Mouse (Mus musculus) testis, adult 2 months (tissue): ENCODE measurements around the gene Efna3. TPM values are rescaled to one million over a fixed set of nuclear protein-coding genes. Genes with fewer than 3 reads are reported as not detected.

ENCODE experiments used
- H3K27ac ChIP-seq: fragments of 200-500 bp; 2 replicates; pipeline ENCODE4 v1.5.1; 2012; ENCODE audit warnings: low read depth, low read length; ENCODE audit not compliant: control insufficient read depth, insufficient read depth
- H3K27me3 ChIP-seq: fragments of 200-500 bp; 2 replicates; pipeline ENCODE4 v1.6.1; 2012; ENCODE audit warnings: mild to moderate bottlenecking, low read length, moderate library complexity; ENCODE audit not compliant: control insufficient read depth, insufficient read depth
- H3K36me3 ChIP-seq: fragments of 200-500 bp; 2 replicates; pipeline ENCODE4 v1.6.1; 2012; ENCODE audit warnings: mild to moderate bottlenecking, low read length; ENCODE audit not compliant: control insufficient read depth, insufficient read depth
- H3K4me1 ChIP-seq: fragments of 200-500 bp; 2 replicates; pipeline ENCODE4 v1.6.1; 2012; ENCODE audit warnings: low read length; ENCODE audit not compliant: control insufficient read depth, insufficient read depth
- H3K4me3 ChIP-seq: fragments of 200-500 bp; 2 replicates; pipeline ENCODE4 v1.5.1; 2012; ENCODE audit warnings: low read depth, mild to moderate bottlenecking, low read length, moderate library complexity, mixed read lengths; ENCODE audit not compliant: control insufficient read depth
- CTCF ChIP-seq: fragments of 200-500 bp; IDR thresholded peaks from 2 replicates; pipeline ENCODE4 v1.5.1; 2012; ENCODE audit warnings: low read depth, mild to moderate bottlenecking, inconsistent platforms, low read length, moderate library complexity; ENCODE audit not compliant: control insufficient read depth, insufficient read depth, insufficient replicate concordance
- POLR2A ChIP-seq: fragments of 200-500 bp; IDR thresholded peaks from 2 replicates; pipeline ENCODE4 v1.6.1; 2012; ENCODE audit warnings: low read depth, mild to moderate bottlenecking, inconsistent platforms, low read length, moderate library complexity; ENCODE audit not compliant: control insufficient read depth
- polyA plus RNA-seq: library from polyadenylated mRNA; depleted of rRNA; stranded (reverse); fragments of >200 nt; gene quantifications from 2 replicates; pipeline ENCODE4 v1.2.3, GENCODE M21; 2012

Gene Efna3
- polyA plus RNA-seq, 1 experiment: 9.9 TPM

DNA sequence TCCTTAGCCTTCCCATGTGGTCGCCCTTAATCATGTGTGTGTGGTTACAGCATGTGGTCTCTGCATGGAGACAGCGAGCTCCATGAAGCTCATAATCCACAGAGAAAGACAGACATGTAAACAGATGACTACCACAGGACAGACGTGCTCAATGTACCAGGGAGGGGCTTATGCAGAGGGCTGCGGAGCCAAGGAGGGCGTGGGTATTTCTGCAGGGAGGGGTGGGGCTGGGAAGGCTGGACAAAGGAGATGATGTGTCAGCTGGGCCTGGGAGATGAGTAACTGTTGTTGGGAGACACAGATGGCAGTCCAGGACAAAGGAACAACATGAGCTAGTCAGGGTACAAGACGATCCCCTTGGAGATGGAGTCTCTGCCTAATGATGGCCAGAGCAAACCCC is 36.9 kb upstream of the Efna3 start:
- Histone ChIP-seq H3K4me1 (no peaks in the 10 kb centered on the region; the same call in 1 of the 2 replicates), H3K27ac (no peak overlapping the region), H3K27me3 (no peaks in the 10 kb centered on the region), H3K36me3 (no peaks in the 10 kb centered on the region), H3K4me3 (no peak overlapping the region)
- no peak for TF ChIP-seq POLR2A
- no peak for TF ChIP-seq CTCF

DNA sequence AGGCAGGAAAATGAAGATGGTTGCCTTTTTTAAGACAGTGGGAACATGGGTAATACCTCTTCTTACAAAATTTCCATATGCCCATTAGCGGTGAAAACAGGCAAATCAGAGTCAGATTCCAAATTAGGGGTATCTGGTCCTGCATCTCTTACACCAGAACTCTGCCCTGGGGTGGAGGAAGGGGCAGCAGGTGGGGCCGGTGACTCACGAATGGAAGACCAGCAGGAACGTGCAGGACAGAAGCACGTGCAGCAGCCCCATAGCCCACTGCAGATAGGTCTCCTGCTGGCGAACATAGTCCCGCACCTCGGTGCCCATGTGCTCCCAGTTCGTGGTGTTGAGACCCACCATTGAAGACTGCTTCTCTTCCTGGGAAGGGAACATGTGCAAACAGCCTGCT is 33.3 kb upstream of the Efna3 start:
- no peak overlapping the region for H3K27ac ChIP-seq
- peaks cover 2% of the 10 kb centered on the region; the same call in 1 of the 2 replicates for H3K4me1 ChIP-seq
- no peaks in the 10 kb centered on the region for H3K36me3 ChIP-seq
- H3K27me3 ChIP-seq: no peaks in the 10 kb centered on the region
- H3K4me3 ChIP-seq: no peak overlapping the region
- no peak for TF ChIP-seq POLR2A
- no peak for TF ChIP-seq CTCF

DNA sequence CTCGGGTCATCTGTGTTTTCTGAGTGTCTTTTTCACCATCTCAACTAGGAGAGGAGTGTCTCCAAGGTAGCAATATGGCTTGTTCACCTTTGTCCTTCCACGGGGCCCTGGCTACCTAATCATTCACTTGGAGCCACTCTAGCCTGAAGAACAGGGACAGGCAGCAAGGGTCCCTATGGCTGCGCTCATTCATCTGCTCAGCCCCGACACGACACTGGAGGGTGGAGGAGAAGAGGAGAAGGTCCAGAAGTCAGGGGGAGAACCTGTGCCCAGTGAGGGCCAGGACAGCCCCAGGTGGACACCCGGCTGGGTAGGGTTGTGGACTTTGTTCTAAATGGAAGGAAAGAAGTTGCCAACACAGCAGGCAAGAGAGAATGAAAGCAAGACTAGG is 32.7 kb upstream of the Efna3 start:
- TF ChIP-seq POLR2A (no peak), CTCF (no peak)
- Histone ChIP-seq H3K4me3 (no peak overlapping the region), H3K27me3 (no peaks in the 10 kb centered on the region), H3K36me3 (no peaks in the 10 kb centered on the region), H3K27ac (no peak overlapping the region), H3K4me1 (peaks cover 4% of the 10 kb centered on the region; the same call in 1 of the 2 replicates)

DNA sequence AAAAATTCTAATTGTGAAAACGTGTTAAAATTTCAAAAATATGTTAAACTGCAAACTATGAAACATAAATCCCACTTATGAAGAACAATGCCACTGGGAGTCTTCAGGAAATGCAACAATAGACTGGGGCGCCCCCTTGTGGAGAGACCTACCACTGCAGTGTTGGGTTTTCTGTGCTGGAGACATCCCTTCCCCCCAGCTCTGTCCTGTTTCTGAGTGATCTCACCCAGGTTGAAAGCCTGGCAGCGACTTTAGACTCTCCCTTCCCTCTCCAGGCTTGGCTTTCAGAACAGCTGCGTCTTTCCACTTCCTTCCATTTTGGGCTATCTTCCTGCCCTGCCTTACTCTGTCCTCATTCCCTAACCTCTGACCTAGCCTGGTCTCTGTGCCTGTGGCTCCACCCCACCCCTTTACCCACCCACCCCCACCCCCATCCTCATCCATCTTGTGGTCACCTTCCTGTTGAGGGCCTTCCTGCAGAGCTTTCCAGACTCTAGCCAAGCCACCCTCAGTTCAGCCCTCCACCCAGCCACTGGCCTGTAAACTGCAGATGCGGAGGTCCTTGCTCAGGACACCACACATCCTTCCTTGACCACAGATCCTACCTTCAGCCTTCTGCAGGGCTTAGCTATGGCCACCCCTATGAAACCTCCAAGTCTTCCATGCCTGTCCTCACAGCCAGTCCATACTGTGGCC is 32.2 kb upstream of the Efna3 start:
- peaks cover 9% of the 10 kb centered on the region; the same call in 1 of the 2 replicates for H3K4me1 ChIP-seq
- H3K36me3 ChIP-seq: no peaks in the 10 kb centered on the region
- H3K27ac ChIP-seq: no peak overlapping the region
- H3K4me3 ChIP-seq: no peak overlapping the region
- no peaks in the 10 kb centered on the region for H3K27me3 ChIP-seq
- TF ChIP-seq POLR2A (no peak), CTCF (peak; percentile 73; the same call in 1 of the 2 replicates)

DNA sequence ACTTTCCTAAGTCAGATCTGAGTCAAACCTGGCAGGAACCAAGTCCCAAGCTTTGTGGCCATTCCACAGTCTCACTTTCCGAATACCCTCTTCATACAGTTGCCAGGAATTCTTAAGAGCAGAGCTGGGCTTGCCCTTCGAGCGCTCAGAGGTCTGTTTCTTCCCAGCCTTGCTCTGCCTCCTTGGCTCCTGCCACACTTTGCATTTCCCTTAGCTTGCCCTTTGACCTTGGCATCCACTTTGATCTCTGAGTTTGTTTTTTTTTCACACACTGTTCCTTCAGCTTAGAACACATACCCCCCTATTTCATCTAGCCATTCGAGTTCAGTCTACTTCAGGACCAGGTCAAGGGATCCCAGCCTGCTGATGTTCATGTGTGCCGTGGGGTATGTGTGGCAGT is 28.5 kb upstream of the Efna3 start:
- no peak for TF ChIP-seq CTCF
- no peak for TF ChIP-seq POLR2A
- H3K4me3 ChIP-seq: no peak overlapping the region
- no peaks in the 10 kb centered on the region for H3K36me3 ChIP-seq
- H3K27me3 ChIP-seq: no peaks in the 10 kb centered on the region
- peaks cover 21% of the 10 kb centered on the region for H3K4me1 ChIP-seq
- H3K27ac ChIP-seq: no peak overlapping the region

DNA sequence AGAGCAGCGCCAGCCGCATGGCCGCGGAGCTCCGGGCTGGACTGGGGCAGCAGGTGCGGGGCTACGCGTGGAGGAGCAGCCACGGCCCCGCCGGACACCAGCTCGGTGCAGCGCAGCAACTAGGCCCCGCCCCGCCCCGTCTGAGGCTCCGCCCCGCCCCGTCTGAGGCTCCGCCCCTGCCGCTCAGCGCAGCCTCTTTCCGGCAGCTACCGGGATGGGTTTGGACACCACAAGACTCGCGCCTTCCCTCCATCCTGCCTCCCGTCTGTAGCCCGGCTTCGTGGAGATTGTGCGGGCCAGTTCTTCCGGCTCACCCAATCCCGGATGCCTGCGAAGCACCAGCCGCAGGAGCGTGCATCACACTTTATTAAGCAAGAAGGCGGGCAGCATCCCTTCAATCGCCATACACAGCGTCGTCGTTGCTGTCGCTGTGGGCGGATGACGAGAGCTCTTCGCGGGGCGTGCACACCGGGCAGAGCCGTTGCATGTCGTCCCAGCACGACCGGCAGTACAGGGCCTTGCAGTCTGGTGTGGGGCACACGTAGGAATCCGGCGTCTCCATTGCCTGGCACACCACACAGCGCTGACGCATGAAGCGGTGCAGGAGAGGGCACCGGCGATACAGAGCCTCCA is 27.2 kb upstream of the Efna3 start, which contains the start of gene Adam15:
Gene Adam15, minus strand, starts transcription at position 128 of the 633 bp plus-strand sequence.
- H3K4me1 ChIP-seq: peaks cover 21% of the 10 kb centered on the region
- peak within 1 kb of the TSS; percentile 30 for H3K27ac ChIP-seq
- TF ChIP-seq CTCF (no peak), POLR2A (peak; percentile 37)
- peak within 1 kb of the TSS; percentile 84 for H3K4me3 ChIP-seq
- H3K36me3 ChIP-seq: no peaks in the 10 kb centered on the region
- H3K27me3 ChIP-seq: no peaks in the 10 kb centered on the region

DNA sequence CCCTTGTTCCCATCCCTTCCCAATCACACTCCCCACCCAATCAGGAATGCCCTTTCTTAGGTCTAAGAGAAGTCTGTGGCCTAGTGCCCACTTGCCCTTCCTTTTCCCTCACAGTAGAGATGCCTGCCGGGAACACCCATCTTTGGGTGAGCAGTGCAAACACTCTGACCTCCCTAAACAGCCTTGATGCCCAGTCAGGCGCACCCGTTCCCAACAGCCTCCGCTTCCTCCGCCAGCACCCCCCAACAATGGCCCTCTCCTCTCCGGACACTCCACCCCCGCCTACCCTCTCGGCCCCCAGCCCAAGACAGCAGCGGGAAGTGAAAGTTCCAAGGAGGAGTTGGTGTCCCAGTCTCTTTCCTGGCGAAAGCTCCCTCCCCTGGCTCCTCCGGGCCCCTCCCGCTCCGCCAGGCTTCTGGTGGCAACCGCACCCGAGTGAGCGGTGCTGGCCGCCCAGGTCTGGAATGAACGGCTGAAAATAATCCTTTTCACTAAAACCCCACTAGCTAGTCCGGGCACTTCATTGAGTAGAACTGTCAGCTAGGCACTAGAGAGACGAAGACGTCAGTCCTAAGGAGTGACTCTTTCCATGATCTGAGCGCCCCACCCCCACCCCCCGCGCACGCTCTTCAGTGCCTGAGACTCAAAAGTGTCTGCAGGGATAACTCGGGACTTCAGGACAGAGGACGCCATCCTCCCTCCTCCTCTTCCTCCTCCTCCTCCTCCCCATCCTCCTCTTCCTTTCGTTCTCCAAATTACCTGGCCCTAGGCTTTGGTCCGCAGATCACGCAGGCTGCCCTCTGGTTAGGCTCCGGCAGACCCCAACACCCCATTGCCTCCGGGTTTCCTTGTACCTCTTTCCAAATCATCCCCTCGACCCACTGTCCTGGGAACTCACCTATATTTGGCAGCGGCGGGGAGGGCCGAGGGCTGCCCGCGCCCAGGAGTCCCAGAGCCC is 26.4 kb upstream of the Efna3 start:
- TF ChIP-seq POLR2A (no peak), CTCF (no peak)
- H3K4me3 ChIP-seq: peak overlapping the region; percentile 84
- H3K4me1 ChIP-seq: peaks cover 21% of the 10 kb centered on the region
- no peaks in the 10 kb centered on the region for H3K36me3 ChIP-seq
- H3K27me3 ChIP-seq: no peaks in the 10 kb centered on the region
- H3K27ac ChIP-seq: peak overlapping the region; percentile 30; the same call in 1 of the 2 replicates
